Mouse (Mus musculus): ENCODE data around the gene Ecel1. TPM values are rescaled to one million over a fixed set of nuclear protein-coding genes. Genes with fewer than 3 reads are reported as not detected.

The Ecel1 gene
- total RNA-seq, 2 experiments from 2014 or later: 6.6 to 14.8 TPM

GRCm38 (mm10) chr1:87174006-87174955, 18.0 kb upstream of the Ecel1 start:
- intact Hi-C loops (cut with DNase I): no loop called here
- peak; percentile 54 to 55 for DNase-seq (ENCODE audit: low spot score in 2 of 2)

GRCm38 (mm10) chr1:87172316-87172715, 16.0 kb upstream of the Ecel1 start:
- intact Hi-C loops (cut with DNase I): no loop called here
- peak in 1 of 2 experiments; percentile 20 for DNase-seq (ENCODE audit: low spot score in 2 of 2)

- no peak for DNase-seq (ENCODE audit: low spot score in 2 of 2)
- intact Hi-C loops (cut with DNase I): no loop called here
Observed at GRCm38 (mm10) chr1:87171312-87171711, 15.0 kb upstream of the Ecel1 start.

DNA sequence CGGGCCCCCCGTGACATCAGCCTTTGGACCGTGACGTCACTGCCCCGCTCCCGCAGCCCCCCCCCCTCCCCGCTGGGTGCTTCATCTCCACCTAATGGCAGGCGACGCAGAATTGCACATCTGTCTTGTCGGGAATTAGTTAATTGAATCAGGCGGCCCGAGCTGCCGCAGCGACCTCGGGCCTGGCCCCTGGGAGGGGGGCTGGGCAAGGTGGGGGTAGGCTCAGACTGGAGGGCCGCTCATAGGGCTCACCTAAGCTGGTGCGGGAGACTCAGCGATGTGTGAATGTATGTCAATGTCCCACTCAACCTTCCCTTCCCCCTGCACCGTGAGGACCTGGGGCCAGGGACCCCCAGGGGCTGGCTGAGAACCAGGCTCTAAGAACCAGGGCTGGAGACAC, 14.1 kb upstream of the Ecel1 start:
- DNase-seq (ENCODE audit: low spot score in 2 of 2): no peak
- intact Hi-C loops (cut with DNase I): no loop called here

DNA sequence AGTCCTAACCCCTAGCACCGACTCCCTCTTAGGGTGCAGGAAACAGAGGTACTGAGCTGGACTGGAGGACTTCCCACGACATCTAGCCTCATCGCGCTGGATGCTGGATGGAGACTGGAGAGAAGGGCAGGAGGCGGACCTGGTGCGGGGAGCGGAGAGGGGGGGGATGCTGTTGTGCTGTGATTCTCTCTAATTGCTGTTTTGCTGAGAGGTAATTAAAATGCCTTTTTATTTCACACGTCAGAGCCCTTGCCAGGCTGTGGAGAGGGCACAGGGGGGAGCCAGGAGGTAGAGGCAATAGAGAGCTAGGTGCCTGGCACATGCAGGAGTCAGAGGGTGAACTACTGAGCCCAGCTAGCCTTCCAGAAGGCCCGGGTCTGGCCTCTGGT, 8.5 kb upstream of the Ecel1 start:
- DNase-seq (ENCODE audit: low spot score in 2 of 2): no peak
- intact Hi-C loops (cut with DNase I): no loop called here

- DNase-seq (ENCODE audit: low spot score in 2 of 2): no peak
- intact Hi-C loops (cut with DNase I): no loop called here
Observed at GRCm38 (mm10) chr1:87164164-87164795, 8.0 kb upstream of the Ecel1 start.

DNA sequence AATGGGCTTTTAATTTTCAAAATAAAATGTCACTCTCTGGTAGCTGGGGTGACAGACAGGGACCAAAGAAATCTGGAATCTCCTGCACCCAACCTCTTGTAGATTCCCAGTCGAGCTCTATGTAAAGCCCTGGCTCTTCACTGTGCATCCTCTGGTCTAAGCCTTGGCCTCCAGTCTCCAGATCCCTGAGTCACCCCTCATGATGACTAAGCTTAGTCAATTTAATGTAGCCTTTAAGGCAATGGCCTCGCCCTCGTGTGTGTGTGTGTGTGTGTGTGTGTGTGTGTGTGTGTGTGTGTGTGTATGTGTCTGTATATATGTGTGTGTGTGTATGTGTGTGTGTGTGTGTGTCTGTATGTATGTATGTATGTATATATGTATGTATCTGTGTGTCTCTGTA, 3.1 kb upstream of the Ecel1 start:
- intact Hi-C loops (cut with DNase I): no loop called here
- DNase-seq (ENCODE audit: low spot score in 2 of 2): no peak

GRCm38 (mm10) chr1:87155531-87156198, 656 bp downstream of the Ecel1 start:
- DNase-seq (ENCODE audit: low spot score in 2 of 2): peak in 1 of 2 experiments; percentile 11
- intact Hi-C loops (cut with DNase I): no loop called here

- intact Hi-C loops (cut with DNase I): no loop called here
- DNase-seq (ENCODE audit: low spot score in 2 of 2): no peak
Observed at GRCm38 (mm10) chr1:87154501-87155120, 1.7 kb downstream of the Ecel1 start.

DNA sequence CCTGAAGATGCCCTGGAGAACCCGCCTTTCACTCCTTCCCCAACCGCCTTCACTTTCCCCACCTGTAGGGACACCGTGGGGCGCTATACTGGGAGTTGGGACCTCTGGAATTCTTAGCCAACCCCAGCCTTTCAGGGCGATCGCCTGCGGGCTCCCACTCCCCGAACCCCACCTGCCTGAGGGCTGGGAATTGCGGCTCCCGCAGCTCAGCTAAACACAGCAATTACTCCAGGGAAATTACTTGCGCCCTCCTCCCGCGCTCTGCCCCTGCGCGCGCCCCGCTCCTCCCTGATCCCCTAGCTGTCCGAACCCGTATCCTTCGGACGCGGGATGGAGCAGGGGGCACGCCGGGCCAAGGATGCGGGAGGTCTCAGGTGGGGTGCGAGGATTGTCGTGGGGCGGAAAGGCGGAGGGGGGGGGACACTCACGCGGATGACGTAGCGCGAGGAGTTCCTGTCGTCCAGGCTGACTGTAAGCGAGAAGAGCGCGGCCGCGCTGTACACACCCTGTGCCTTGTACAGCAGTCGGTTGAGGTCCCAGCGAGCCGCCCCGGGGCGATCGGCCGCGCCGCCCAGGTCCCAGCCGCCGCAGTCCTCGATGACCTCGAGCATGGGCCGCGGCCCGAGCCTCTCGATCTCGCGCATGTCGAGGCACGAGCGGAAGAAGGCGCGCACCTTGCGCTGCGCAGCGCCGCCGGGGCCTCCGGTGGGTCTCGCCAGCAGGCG, 2.4 kb downstream of the Ecel1 start:
- DNase-seq (ENCODE audit: low spot score in 2 of 2): no peak
- intact Hi-C loops (cut with DNase I): no loop called here

DNA sequence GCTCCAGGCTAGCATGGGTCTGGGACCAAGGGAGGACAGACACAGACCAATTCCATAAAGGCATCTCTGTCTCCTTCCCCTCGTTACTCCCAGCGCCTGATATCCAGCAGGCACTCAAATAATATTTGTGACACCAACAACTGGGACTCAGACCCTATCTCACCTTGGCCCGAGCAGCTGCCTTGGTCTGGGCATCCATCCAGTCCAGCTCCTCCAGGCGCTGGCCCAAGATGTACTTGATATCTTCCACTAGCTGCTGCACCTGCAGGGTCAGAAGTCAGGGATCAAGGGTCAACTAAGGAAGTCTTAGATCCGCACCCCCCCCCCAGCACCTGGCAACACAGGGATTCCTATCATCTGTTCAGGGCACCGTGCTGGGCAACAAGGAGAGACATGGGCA, 5.0 kb downstream of the Ecel1 start:
- intact Hi-C loops (cut with DNase I): no loop called here
- DNase-seq (ENCODE audit: low spot score in 2 of 2): no peak

DNA sequence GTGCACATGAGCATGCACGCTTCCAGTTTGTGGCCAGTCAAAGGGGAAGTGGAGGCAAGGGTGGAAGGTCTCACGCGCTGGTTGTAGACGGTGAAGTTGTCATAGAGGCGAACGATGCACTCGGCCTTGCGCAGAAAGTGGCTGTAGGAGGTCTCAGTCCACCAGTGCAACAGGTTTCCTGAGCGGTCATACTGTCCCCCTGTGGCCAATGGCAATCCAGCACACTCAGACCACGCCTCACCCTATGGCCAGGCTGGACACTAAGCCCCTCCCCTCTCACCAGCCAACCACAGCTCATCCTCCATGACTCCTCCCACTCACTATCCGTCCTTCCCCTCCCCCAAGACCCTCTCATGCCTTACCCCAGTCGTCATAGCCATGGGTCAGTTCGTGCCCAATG, 6.9 kb downstream of the Ecel1 start:
- intact Hi-C loops (cut with DNase I): no loop called here
- no peak for DNase-seq (ENCODE audit: low spot score in 2 of 2)

GRCm38 (mm10) chr1:87143141-87143540, 13.2 kb downstream of the Ecel1 start:
- intact Hi-C loops (cut with DNase I): no loop called here
- no peak for DNase-seq (ENCODE audit: low spot score in 2 of 2)

GRCm38 (mm10) chr1:87142456-87142855, 13.9 kb downstream of the Ecel1 start:
- intact Hi-C loops (cut with DNase I): no loop called here
- peak in 1 of 2 experiments; percentile 9 for DNase-seq (ENCODE audit: low spot score in 2 of 2)

GRCm38 (mm10) chr1:87141550-87141949, 14.8 kb downstream of the Ecel1 start:
- intact Hi-C loops (cut with DNase I): no loop called here
- no peak for DNase-seq (ENCODE audit: low spot score in 2 of 2)

DNA sequence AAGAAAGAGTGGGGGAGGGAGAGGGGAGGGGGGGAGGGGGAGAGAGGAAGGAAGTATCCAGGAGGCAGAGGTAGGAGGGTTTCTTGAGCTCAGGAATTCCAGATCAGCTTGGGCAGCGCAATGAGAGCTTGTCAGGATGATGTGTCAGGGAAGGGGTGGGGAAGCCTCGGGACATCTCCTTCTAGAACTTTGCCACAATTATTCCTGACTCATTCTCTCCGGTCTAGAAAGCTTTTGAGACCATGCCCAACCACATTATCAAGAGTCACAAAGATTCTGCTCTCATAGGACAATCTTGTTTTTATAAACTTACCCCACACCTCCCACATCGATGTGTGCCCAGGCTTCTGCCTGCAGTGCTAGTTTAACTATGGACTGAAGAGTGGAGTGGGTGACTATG, 24.5 kb downstream of the Ecel1 start:
- no peak for DNase-seq (ENCODE audit: low spot score in 2 of 2)
- intact Hi-C loops (cut with DNase I): no loop called here

DNA sequence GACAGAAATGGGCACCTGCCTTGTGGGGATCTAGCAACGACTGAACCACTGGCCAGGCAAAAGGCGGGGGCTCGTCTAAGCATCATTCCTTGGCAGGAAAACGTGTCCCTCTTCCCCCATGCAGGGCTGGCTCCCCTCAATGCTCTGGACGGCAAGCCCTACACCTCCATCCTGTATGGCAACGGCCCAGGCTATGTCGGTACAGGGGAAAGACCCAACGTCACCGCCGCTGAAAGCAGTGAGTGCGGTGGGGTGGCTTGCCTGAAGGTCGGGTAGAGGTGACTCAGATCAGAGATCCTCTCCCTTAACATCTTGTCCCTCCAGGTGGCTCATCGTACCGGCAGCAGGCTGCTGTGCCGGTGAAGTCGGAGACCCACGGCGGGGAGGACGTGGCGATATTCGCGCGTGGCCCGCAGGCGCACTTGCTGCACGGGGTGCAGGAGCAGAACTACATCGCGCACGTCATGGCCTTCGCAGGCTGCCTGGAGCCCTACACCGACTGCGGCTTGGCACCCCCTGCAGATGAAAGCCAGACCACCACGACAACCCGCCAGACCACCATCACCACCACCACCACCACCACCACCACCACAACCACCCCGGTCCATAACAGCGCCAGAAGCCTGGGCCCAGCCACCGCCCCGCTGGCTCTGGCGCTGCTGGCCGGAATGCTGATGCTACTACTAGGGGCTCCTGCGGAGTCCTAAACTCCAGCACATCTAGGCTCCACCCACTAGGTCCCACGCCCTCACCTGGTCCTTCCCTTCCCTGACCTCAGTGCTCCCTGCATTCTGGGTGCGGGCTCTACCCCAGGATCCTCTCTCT, 28.9 kb downstream of the Ecel1 start:
- intact Hi-C loops (cut with DNase I): no loop called here
- DNase-seq (ENCODE audit: low spot score in 2 of 2): peak; percentile 41 to 55

- intact Hi-C loops (cut with DNase I): no loop called here
Observed at GRCm38 (mm10) chr1:87124673-87125072, 31.6 kb downstream of the Ecel1 start, which contains the start of gene Akp3. TSS of gene Akp3 (plus strand) at chr1:87124973.

DNA sequence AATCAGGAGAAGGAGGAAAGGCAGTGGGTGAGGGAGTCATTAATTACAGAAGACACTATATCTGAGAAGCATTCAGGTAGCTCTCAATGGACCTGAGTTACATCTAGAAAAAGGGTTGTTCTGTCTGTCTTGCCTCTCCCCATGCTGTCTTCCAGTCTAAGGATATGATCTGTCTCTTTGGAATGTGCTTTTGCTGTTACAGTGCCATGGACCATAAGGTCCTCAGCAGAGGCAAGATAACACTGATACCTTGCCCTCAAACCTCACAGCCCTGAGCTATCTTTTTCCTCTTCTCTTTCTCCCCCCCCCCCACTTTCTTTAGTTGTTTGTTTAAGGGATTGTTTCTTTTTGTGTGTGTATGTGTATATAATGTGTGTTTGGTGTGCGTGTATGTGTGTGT, 41.5 kb downstream of the Ecel1 start:
- intact Hi-C loops (cut with DNase I): no loop called here
- no peak for DNase-seq (ENCODE audit: low spot score in 2 of 2)

More at GRCm38 (mm10) chr1:87124673-87125072, 31.6 kb downstream of the Ecel1 start, which contains the start of gene Akp3:
- DNase-seq (ENCODE audit: low spot score in 2 of 2): no peak

Data from left cerebral cortex, postnatal 25 days (tissue).